Mouse (Mus musculus) spleen, adult 2 months (tissue): ENCODE measurements around the gene Ppp1r12c.

ENCODE experiments used
- CTCF ChIP-seq: fragments of 200-500 bp; IDR thresholded peaks from 2 replicates; pipeline ENCODE4 v1.5.1; 2011; ENCODE audit warnings: mild to moderate bottlenecking, inconsistent platforms; ENCODE audit not compliant: insufficient read depth, insufficient read length, insufficient replicate concordance; ENCODE audit errors: extremely low read depth
- POLR2A ChIP-seq: fragments of 200-500 bp; IDR thresholded peaks from 2 replicates; pipeline ENCODE4 v1.6.1; 2011; ENCODE audit warnings: low read depth, low read length, inconsistent platforms

DNA sequence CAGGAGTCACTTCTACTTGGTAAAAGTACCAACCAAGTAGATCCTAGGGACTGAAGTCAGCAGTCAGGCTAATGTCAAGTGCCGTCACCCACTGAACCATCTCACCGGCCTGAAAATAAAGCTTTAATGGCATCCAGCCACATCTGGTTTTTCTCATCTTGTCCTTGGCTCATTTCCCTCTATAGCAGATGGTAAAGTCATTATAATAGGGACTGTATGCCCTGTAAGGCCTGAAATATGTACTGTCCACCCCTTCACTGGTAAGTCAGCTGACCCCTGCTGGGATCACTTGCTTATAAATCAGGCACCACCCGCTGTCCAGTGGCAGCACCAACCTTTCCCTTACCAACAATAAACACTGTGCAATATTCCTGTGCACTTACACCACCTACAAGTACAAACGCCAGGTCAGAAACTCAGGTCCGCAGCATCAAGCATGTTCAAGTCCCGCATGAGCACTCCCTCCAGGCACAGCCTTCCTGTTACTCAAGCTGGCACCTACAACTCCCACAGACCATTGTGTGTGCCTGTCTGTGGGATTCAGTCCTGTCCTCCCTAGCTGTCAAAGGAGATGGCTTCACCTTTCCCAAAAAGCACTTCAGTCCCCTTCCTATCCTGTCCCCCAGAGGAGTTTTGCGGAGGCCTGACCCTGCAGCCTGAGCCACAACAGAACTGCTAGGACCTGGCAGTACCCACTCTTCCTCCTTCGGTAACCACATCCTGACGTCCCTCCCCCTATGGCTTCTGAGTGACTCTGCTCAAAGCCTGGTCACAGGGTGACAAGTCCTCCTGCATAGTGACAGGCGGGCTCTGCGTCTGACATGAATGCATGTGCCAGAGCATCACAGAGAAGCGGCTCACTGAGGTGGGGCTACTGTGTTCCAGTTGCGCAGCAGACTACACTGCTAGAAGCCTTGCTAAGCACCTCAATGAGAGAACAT, 8.9 kb downstream of the Ppp1r12c start:
- TF ChIP-seq CTCF (no peak), POLR2A (no peak)
